Mouse (Mus musculus) cerebellum, adult 2 months (tissue): ENCODE data around the gene Hcar2.

Experiments
- CTCF ChIP-seq: fragments of 200-500 bp; IDR thresholded peaks from 2 replicates; pipeline ENCODE4 v1.5.1; 2011; ENCODE audit warnings: low read depth, mild to moderate bottlenecking, control low read depth, low read length, moderate library complexity, borderline replicate concordance; ENCODE audit not compliant: insufficient read depth
- POLR2A ChIP-seq: fragments of 200-500 bp; IDR thresholded peaks from 2 replicates; pipeline ENCODE4 v1.6.1; 2011; ENCODE audit warnings: low read length, control low read depth, borderline replicate concordance; ENCODE audit not compliant: insufficient read depth

DNA sequence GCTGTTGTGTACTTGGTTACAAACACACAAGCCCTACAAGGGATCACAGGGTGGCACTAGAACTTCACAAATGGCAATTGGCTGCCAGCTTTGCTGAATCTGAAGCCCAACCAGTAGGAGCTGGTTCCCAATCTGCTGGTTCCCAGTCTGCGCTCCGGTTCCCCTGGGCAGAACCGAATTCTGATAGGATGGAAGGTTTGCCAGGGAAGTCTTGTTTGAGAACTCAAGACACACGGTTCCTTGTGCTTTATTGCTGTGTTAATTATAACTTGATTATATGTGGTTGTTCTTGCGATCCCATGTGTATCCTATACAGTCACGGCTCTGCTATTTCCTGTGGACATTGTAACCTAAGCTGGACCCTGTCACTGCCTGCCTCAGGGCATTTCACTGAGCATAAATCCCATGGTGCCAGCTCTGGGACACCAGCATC lies 37.6 kb downstream of the Hcar2 start:
- TF ChIP-seq CTCF = 0 out of 2 replicates have a peak, but pooled peaks have one; percentile 4
- no peak for TF ChIP-seq POLR2A
